Mouse (Mus musculus) testis, adult 2 months (tissue): Measurements from ENCODE around the gene Ccr5. TPM values are rescaled to one million over a fixed set of nuclear protein-coding genes. Genes with fewer than 3 reads are reported as not detected.
"Not testable (repeated sequence)": the region's sequence is repeated elsewhere in the genome, so short reads cannot be mapped to it uniquely, and the experiment has no call there.

Source experiments
- H3K27ac ChIP-seq: fragments of 200-500 bp; 2 replicates; pipeline ENCODE4 v1.5.1; 2012; ENCODE audit warnings: low read depth, low read length; ENCODE audit not compliant: control insufficient read depth, insufficient read depth
- H3K27me3 ChIP-seq: fragments of 200-500 bp; 2 replicates; pipeline ENCODE4 v1.6.1; 2012; ENCODE audit warnings: mild to moderate bottlenecking, low read length, moderate library complexity; ENCODE audit not compliant: control insufficient read depth, insufficient read depth
- H3K36me3 ChIP-seq: fragments of 200-500 bp; 2 replicates; pipeline ENCODE4 v1.6.1; 2012; ENCODE audit warnings: mild to moderate bottlenecking, low read length; ENCODE audit not compliant: control insufficient read depth, insufficient read depth
- H3K4me1 ChIP-seq: fragments of 200-500 bp; 2 replicates; pipeline ENCODE4 v1.6.1; 2012; ENCODE audit warnings: low read length; ENCODE audit not compliant: control insufficient read depth, insufficient read depth
- H3K4me3 ChIP-seq: fragments of 200-500 bp; 2 replicates; pipeline ENCODE4 v1.5.1; 2012; ENCODE audit warnings: low read depth, mild to moderate bottlenecking, low read length, moderate library complexity, mixed read lengths; ENCODE audit not compliant: control insufficient read depth
- CTCF ChIP-seq: fragments of 200-500 bp; IDR thresholded peaks from 2 replicates; pipeline ENCODE4 v1.5.1; 2012; ENCODE audit warnings: low read depth, mild to moderate bottlenecking, inconsistent platforms, low read length, moderate library complexity; ENCODE audit not compliant: control insufficient read depth, insufficient read depth, insufficient replicate concordance
- POLR2A ChIP-seq: fragments of 200-500 bp; IDR thresholded peaks from 2 replicates; pipeline ENCODE4 v1.6.1; 2012; ENCODE audit warnings: low read depth, mild to moderate bottlenecking, inconsistent platforms, low read length, moderate library complexity; ENCODE audit not compliant: control insufficient read depth
- polyA plus RNA-seq: library from polyadenylated mRNA; depleted of rRNA; stranded (reverse); fragments of >200 nt; gene quantifications from 2 replicates; pipeline ENCODE4 v1.2.3, GENCODE M21; 2012; rRNA removed

Ccr5 gene
- polyA plus RNA-seq: 0.02 and 0.48 TPM in 2 replicates

DNA sequence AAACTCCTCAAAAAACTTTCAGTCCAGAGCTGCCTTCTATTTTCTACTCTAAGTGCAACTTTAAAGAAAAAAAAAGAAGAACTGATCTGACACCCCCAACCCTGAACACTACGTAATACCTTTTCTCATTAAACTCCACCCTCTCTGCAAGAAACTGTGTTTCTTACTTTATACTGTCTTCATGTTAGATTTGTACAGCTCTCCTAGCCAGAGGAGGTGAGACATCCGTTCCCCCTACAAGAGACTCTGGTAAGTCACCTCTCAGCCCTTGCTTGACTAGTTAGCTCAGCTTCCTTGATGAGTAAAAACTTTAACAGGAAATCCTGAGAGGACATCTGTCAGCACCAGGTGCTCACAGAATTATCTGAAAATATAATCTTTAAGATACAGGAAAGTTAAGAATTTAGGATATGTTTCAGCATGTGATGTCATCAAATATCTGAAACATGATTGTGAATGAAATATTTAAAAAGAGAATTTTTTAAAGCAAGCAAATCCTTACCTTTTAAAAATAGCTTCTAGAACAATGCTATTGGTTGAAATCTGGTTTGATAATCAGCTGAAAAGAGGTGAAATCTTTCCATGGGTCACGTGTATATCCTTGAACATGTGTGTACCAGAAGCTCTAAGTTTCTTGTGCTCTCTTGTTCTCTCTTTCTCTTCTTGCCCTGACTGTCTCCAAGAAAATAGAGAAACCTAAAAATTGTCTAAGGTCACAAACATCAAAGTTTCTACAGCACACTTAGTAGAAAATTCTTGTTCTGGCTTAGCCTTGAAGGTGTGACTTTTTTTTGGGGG lies at the start of gene Ccr5:
TSS of gene Ccr5 (plus strand) at position 157 of the 798 bp plus-strand sequence.
- H3K4me1 ChIP-seq: peaks cover 2% of the 10 kb centered on the region; the same call in 1 of the 2 replicates
- H3K36me3 ChIP-seq: no peaks in the 10 kb centered on the region
- H3K4me3 ChIP-seq: no peak within 1 kb of the TSS
- no peaks in the 10 kb centered on the region for H3K27me3 ChIP-seq
- no peak within 1 kb of the TSS for H3K27ac ChIP-seq
- TF ChIP-seq CTCF (no peak), POLR2A (no peak)

GRCm38 (mm10) chr9:124079803-124080202 lies 41.5 kb upstream of the Ccr5 start:
- Histone ChIP-seq H3K27ac (no peak overlapping the region), H3K27me3 (no peaks in the 10 kb centered on the region), H3K4me3 (no peak overlapping the region), H3K36me3 (no peaks in the 10 kb centered on the region), H3K4me1 (no peaks in the 10 kb centered on the region)
- TF ChIP-seq CTCF (no peak), POLR2A (no peak)

GRCm38 (mm10) chr9:124080471-124080870 lies 40.9 kb upstream of the Ccr5 start:
- not testable (repeated sequence) for H3K27me3 ChIP-seq, H3K36me3 ChIP-seq, H3K4me3 ChIP-seq, H3K27ac ChIP-seq, H3K4me1 ChIP-seq

- Histone ChIP-seq H3K36me3 (no peaks in the 10 kb centered on the region), H3K27me3 (no peaks in the 10 kb centered on the region), H3K4me1 (no peaks in the 10 kb centered on the region), H3K4me3 (no peak overlapping the region), H3K27ac (no peak overlapping the region)
- TF ChIP-seq POLR2A (no peak), CTCF (no peak)
Measured at GRCm38 (mm10) chr9:124090441-124090840, 30.9 kb upstream of the Ccr5 start.

- Histone ChIP-seq H3K4me3 (no peak overlapping the region), H3K36me3 (no peaks in the 10 kb centered on the region), H3K27ac (no peak overlapping the region), H3K4me1 (no peaks in the 10 kb centered on the region), H3K27me3 (no peaks in the 10 kb centered on the region)
- no peak for TF ChIP-seq POLR2A
- no peak for TF ChIP-seq CTCF
Measured at GRCm38 (mm10) chr9:124099127-124099526, 22.2 kb upstream of the Ccr5 start.

DNA sequence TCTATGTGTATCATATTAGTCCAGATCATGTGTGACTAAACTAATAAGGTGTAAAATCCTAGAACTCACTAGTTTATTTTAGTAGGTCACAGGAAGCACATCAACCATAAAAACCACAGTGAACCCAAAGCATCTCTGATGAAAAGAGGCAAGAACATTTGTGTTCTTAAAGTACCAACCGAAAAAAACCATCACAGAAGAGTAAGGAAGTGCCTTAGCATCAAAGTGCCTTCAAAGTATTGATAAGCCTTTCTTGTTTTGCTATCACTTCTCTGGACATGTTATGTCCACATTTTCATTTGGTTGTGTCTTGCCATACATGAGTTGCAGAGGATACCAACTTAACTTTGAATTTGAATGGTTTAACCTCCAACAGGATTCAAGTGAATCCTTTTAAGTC lies 21.0 kb upstream of the Ccr5 start:
- Histone ChIP-seq H3K4me3 (no peak overlapping the region), H3K36me3 (no peaks in the 10 kb centered on the region), H3K4me1 (no peaks in the 10 kb centered on the region), H3K27ac (no peak overlapping the region), H3K27me3 (no peaks in the 10 kb centered on the region)
- TF ChIP-seq POLR2A (no peak), CTCF (no peak)

DNA sequence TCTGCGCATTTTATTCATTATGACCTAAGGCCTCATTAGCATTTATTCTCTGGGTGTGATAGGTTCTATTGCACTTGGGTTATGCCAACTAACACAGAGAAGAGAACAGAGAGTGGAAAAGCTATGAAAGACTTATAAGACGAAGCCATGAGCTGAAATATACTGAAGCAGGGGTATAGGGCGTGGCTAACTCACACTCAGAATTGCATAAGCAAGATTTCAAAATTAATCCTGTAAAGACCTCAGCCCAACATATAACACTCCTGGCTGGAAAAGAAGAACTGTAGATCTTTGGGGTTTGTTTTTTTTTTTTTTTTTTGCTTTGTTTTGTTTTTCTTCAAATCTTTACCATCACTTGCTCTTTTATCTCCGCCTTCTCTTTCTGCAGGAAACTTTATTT lies 19.6 kb upstream of the Ccr5 start, which contains the start of gene Ccr2:
TSS of gene Ccr2 (plus strand) at position 228 of the 400 bp plus-strand sequence.
- no peaks in the 10 kb centered on the region for H3K36me3 ChIP-seq
- TF ChIP-seq POLR2A (no peak), CTCF (no peak)
- no peaks in the 10 kb centered on the region for H3K27me3 ChIP-seq
- no peak within 1 kb of the TSS for H3K4me3 ChIP-seq
- no peaks in the 10 kb centered on the region for H3K4me1 ChIP-seq
- no peak within 1 kb of the TSS for H3K27ac ChIP-seq
